Mouse (Mus musculus) stomach, postnatal 0 days (tissue): ENCODE results near the gene Rtp4. TPM values are rescaled to one million over a fixed set of nuclear protein-coding genes. Genes with fewer than 3 reads are reported as not detected.
A peak's percentile ranks its signal among the peaks of the same experiment; 100 is the strongest.

Experiments
- ATAC-seq: fragments of 200-750 bp; cut with Nextera tagmentation; 2 replicates; pipeline ENCODE4 v1.8.0; 2017; ENCODE audit not compliant: low FRiP score, low TSS enrichment
- DNase-seq: peaks from one replicate; pipeline ENCODE4 v3.0.0-alpha.2; 2016; ENCODE audit warnings: low spot score
- H3K27ac ChIP-seq: fragments of 300-500 bp; sonication (generic); replicated peaks from 2 replicates; pipeline ENCODE4 v1.5.1; 2014; ENCODE audit warnings: mild to moderate bottlenecking, control low read depth
- H3K27me3 ChIP-seq: fragments of 300-500 bp; sonication (generic); 2 replicates; pipeline ENCODE4 v1.6.1; 2014; ENCODE audit warnings: low read length; ENCODE audit not compliant: control insufficient read depth, insufficient read depth
- H3K36me3 ChIP-seq: fragments of 300-500 bp; sonication (generic); 2 replicates; pipeline ENCODE4 v1.6.1; 2014; ENCODE audit warnings: low read length, mixed read lengths; ENCODE audit not compliant: control insufficient read depth, insufficient read depth
- H3K4me1 ChIP-seq: fragments of 300-500 bp; sonication (generic); replicated peaks from 2 replicates; pipeline ENCODE4 v1.6.1; 2014; ENCODE audit warnings: antibody characterized with exemption; ENCODE audit not compliant: control insufficient read depth, insufficient read depth
- H3K4me2 ChIP-seq: fragments of 300-500 bp; sonication (generic); replicated peaks from 2 replicates; pipeline ENCODE4 v1.6.1; 2014; ENCODE audit warnings: low read depth, mild to moderate bottlenecking, control low read depth, moderate library complexity
- H3K4me3 ChIP-seq: fragments of 300-500 bp; sonication (generic); 2 replicates; pipeline ENCODE4 v1.5.1; 2014; ENCODE audit warnings: low read depth, low read length, control low read depth
- H3K9ac ChIP-seq: fragments of 300-500 bp; sonication (generic); 2 replicates; pipeline ENCODE4 v1.6.1; 2014; ENCODE audit warnings: mild to moderate bottlenecking, low read length, control low read depth, mixed read lengths
- H3K9me3 ChIP-seq: fragments of 300-500 bp; sonication (generic); 2 replicates; pipeline ENCODE4 v1.6.1; 2016; ENCODE audit warnings: low read length; ENCODE audit not compliant: control insufficient read depth
- CTCF ChIP-seq: IDR thresholded peaks from 2 replicates; pipeline ENCODE4 v1.5.1; 2016; ENCODE audit warnings: antibody characterized with exemption, low read depth, mild to moderate bottlenecking, moderate library complexity
- EP300 ChIP-seq: optimal IDR thresholded peaks from 2 replicates; pipeline ENCODE3; 2016; ENCODE audit warnings: antibody characterized with exemption
- WGBS: fragments of 180-500 bp; shearing (Covaris S2); extraction: QIAGEN DNeasy Blood & Tissue Kit; methylation state at CpG from one replicate; pipeline ENCODE4 v1.1.7; 2014; 5-methylcytosine and 5-hydroxymethylcytosine counted together
- polyA plus RNA-seq: library from polyadenylated mRNA; unstranded; fragments of >200 nt; fragmentation: Nextera tagmentation; extraction: Ambion mirVana; gene quantifications from 2 replicates; pipeline ENCODE4 v1.2.1, GENCODE M21; 2015

The Rtp4 gene
- polyA plus RNA-seq, 1 experiment from 2014 or later: 19.7 TPM

- no peak for TF ChIP-seq CTCF
- no peak for TF ChIP-seq EP300
- Histone ChIP-seq H3K9me3 (no peaks in the 10 kb centered on the region), H3K27me3 (no peaks in the 10 kb centered on the region), H3K4me2 (no peak overlapping the region), H3K4me1 (no peaks in the 10 kb centered on the region), H3K27ac (no peak overlapping the region), H3K9ac (no peak overlapping the region), H3K36me3 (no peaks in the 10 kb centered on the region), H3K4me3 (no peak overlapping the region)
- WGBS: 91% methylated on average over 3 of the region's 3 CpGs
- DNase-seq (no peak), ATAC-seq (no peak)
These were observed 37.9 kb upstream of the Rtp4 start for GRCm38 (mm10) chr16:23482218-23482617.

GRCm38 (mm10) chr16:23482846-23483245, 37.2 kb upstream of the Rtp4 start:
- WGBS: 97% methylated on average over 12 of the region's 12 CpGs
- DNase-seq (no peak), ATAC-seq (no peak)
- H3K4me2 ChIP-seq: no peak overlapping the region
- no peaks in the 10 kb centered on the region for H3K27me3 ChIP-seq
- no peaks in the 10 kb centered on the region for H3K36me3 ChIP-seq
- no peaks in the 10 kb centered on the region for H3K4me1 ChIP-seq
- H3K27ac ChIP-seq: no peak overlapping the region
- no peak overlapping the region for H3K4me3 ChIP-seq
- no peak overlapping the region for H3K9ac ChIP-seq
- H3K9me3 ChIP-seq: no peaks in the 10 kb centered on the region
- TF ChIP-seq EP300 (no peak), CTCF (no peak)

DNA sequence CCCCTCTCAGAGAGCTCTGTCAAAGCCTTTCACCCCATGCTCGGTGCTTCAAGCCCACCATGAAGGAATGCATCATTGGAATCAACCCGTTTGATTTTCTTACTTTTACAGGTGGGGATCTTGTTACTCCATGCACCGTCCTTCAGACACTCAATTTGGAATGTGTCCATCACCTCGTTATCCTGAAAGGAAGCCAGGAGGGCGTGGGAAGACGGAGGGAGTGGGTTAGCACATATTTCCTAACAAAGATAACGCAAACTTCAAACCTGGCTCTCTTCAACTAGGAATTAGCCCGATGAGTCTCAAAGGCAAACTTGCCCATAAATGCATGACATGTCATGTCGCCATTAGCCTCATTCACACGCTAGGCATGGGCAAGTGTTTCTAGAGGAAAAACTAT, 36.8 kb upstream of the Rtp4 start:
- ATAC-seq: no peak
- Histone ChIP-seq H3K27ac (no peak overlapping the region), H3K36me3 (no peaks in the 10 kb centered on the region), H3K9ac (no peak overlapping the region), H3K27me3 (no peaks in the 10 kb centered on the region), H3K4me1 (no peaks in the 10 kb centered on the region), H3K9me3 (no peaks in the 10 kb centered on the region), H3K4me2 (no peak overlapping the region), H3K4me3 (no peak overlapping the region)
- TF ChIP-seq CTCF (no peak), EP300 (no peak)
- 74% methylated on average over 10 of the region's 10 CpGs for WGBS
- no peak for DNase-seq

- no peak for TF ChIP-seq CTCF
- no peak for TF ChIP-seq EP300
- ATAC-seq: no peak
- DNase-seq: no peak
- Histone ChIP-seq H3K27me3 (no peaks in the 10 kb centered on the region), H3K36me3 (no peaks in the 10 kb centered on the region), H3K9ac (no peak overlapping the region), H3K4me2 (no peak overlapping the region), H3K4me1 (no peaks in the 10 kb centered on the region), H3K9me3 (no peaks in the 10 kb centered on the region), H3K27ac (no peak overlapping the region), H3K4me3 (no peak overlapping the region)
- WGBS: 84% methylated on average over 4 of the region's 4 CpGs
These were observed 27.3 kb upstream of the Rtp4 start for GRCm38 (mm10) chr16:23492783-23493182.

DNA sequence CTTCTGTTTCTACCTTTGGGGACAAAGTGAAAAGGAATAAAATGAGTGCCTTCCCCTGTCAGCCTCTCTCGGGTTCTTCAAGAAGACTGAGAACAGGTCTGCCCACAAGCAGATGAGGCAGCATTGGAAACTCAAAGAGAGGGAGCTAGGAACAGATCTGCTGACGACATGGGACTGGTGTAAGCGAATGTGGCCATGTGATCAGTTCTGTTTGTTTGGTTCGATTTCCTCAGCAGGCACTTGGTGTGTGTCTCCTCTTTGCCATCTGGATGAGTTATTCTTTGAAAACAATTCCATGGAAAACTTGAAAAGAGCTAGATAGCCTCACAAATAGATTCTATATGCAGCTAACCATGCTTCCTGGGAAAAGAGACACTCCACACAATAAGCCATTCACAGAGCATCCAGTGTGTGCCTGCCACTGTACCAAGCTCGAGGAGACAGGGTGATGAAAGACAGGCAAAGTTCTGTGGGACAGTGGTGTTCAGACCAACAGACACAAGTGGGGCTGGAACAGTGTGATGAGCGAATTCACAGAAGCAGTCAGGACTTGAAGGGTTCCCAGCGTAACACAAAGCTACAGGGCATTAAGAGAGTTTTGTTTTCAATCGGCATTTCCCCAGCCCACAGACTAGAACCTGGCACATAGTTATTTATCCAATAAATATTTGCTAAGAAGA, 23.7 kb upstream of the Rtp4 start:
- H3K4me2 ChIP-seq: no peak overlapping the region
- H3K27ac ChIP-seq: no peak overlapping the region
- H3K4me3 ChIP-seq: no peak overlapping the region
- DNase-seq (no peak), ATAC-seq (no peak)
- H3K27me3 ChIP-seq: no peaks in the 10 kb centered on the region
- no peaks in the 10 kb centered on the region for H3K9me3 ChIP-seq
- H3K9ac ChIP-seq: no peak overlapping the region
- H3K36me3 ChIP-seq: no peaks in the 10 kb centered on the region
- H3K4me1 ChIP-seq: no peaks in the 10 kb centered on the region
- TF ChIP-seq CTCF: no peak
- no peak for TF ChIP-seq EP300
- 63% methylated on average over 8 of the region's 8 CpGs for WGBS

DNA sequence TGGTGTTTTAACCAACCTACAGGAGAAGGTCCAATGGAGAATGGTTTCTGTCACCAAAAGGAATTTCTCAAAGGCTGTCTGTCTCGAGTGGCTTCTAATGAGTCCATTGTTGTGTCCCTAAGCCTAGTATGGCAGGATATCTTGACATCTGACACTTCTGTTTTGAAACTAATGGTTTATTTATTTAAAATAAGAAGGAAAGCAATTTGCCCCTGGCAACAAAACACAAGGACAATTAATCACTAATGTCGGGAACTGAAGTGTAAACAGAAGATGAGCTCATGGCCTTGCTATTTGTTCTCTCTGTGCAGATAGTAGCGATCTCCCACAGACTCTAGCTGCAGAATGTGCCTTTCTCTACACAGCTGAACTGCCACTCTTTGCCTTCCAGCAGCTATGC, 22.7 kb upstream of the Rtp4 start:
- Histone ChIP-seq H3K27me3 (no peaks in the 10 kb centered on the region), H3K9ac (no peak overlapping the region), H3K36me3 (no peaks in the 10 kb centered on the region), H3K4me2 (no peak overlapping the region; the same call in 1 of the 2 replicates), H3K27ac (no peak overlapping the region), H3K9me3 (no peaks in the 10 kb centered on the region), H3K4me3 (no peak overlapping the region), H3K4me1 (no peaks in the 10 kb centered on the region)
- ATAC-seq (peak; percentile 73; the same call in 1 of the 2 replicates), DNase-seq (no peak)
- TF ChIP-seq EP300 (no peak), CTCF (no peak)
- WGBS: 10% methylated on average over 3 of the region's 3 CpGs
